Comparison of ENCODE assay signal across 7 mouse cellular contexts in genomic region chr7:28049476-28050409, GRCm38 (mm10). TPM values are rescaled to one million over a fixed set of nuclear protein-coding genes. Genes with fewer than 3 reads are reported as not detected.
A peak's percentile ranks its signal among the peaks of the same experiment; 100 is the strongest.
DNase-seq lines count a peak whose midpoint lies in the region; ATAC-seq and TF ChIP-seq lines count a peak whose summit lies in the region.

TSS of gene Psmc4 (minus strand) at chr7:28050101.

- H3K9ac ChIP-seq in intestine, postnatal 0 days (ENCODE audit: low read depth, low read length): peak within 1 kb of the TSS; percentile 82
- H3K9ac ChIP-seq in midbrain, embryonic 12.5 days (replicated peaks): peak within 1 kb of the TSS; percentile 79

- no peaks in the 10 kb centered on the region for H3K27me3 ChIP-seq in embryonic facial prominence, embryonic 10.5 days (replicated peaks; ENCODE audit: low read depth, poor library complexity, severe bottlenecking)
- no peaks in the 10 kb centered on the region for H3K27me3 ChIP-seq in intestine, postnatal 0 days (replicated peaks; ENCODE audit: control insufficient read depth, insufficient read depth, low read length)
- H3K27me3 ChIP-seq in midbrain, embryonic 12.5 days: 0 out of 2 replicates have a peak, but pooled peaks cover 3% of the 10 kb centered on the region
- H3K27me3 ChIP-seq in small intestine, adult 2 months (ENCODE audit: control insufficient read depth, insufficient read depth, low read length): no peaks in the 10 kb centered on the region

- intact Hi-C loops in left cerebral cortex, postnatal 4 days (cut with DNase I): loop anchor here (5.0 kb wide), 1 partner anchor 118 kb away; the partner anchor contains the start of gene Fbl

- peak within 1 kb of the TSS; percentile 88 for H3K27ac ChIP-seq in embryonic facial prominence, embryonic 10.5 days (replicated peaks)
- H3K27ac ChIP-seq in intestine, postnatal 0 days (ENCODE audit: low read depth, low read length): peak within 1 kb of the TSS; percentile 47; the same call in 1 of the 2 replicates
- no peak within 1 kb of the TSS for H3K27ac ChIP-seq in midbrain, embryonic 12.5 days (replicated peaks)
- no peak within 1 kb of the TSS for H3K27ac ChIP-seq in small intestine, adult 2 months (ENCODE audit: insufficient read depth, low read depth, low read length)

- WGBS in embryonic facial prominence, embryonic 10.5 days: under 1% methylated on average over 52 of the region's 52 CpGs
- under 1% methylated on average over 52 of the region's 52 CpGs for WGBS in intestine, postnatal 0 days
- under 1% methylated on average over 52 of the region's 52 CpGs for WGBS in midbrain, embryonic 12.5 days
- under 1% methylated on average over 52 of the region's 52 CpGs for WGBS in small intestine, adult 2 months

- H3K4me3 ChIP-seq in embryonic facial prominence, embryonic 10.5 days: peak within 1 kb of the TSS; percentile 88
- H3K4me3 ChIP-seq in intestine, postnatal 0 days (ENCODE audit: low read depth, low read length): peak within 1 kb of the TSS; percentile 79
- H3K4me3 ChIP-seq in midbrain, embryonic 12.5 days: peak within 1 kb of the TSS; percentile 70
- H3K4me3 ChIP-seq in small intestine, adult 2 months (ENCODE audit: low read depth, low read length): peak within 1 kb of the TSS; percentile 85

- peak; percentile 97 for DNase-seq in adrenal gland, postnatal 10 days
- DNase-seq in embryonic facial prominence, embryonic 10.5 days (ENCODE audit: low spot score): peak; percentile 98
- peak; percentile 77 for DNase-seq in gonadal fat pad, adult 2 months (ENCODE audit: low read depth)
- peak; percentile 99 for DNase-seq in left cerebral cortex, postnatal 4 days

- peak within 1 kb of the TSS; percentile 64 for H3K4me2 ChIP-seq in intestine, postnatal 0 days (replicated peaks; ENCODE audit: low read depth)
- peak within 1 kb of the TSS; percentile 92 for H3K4me2 ChIP-seq in midbrain, embryonic 12.5 days (replicated peaks)

- H3K4me1 ChIP-seq in embryonic facial prominence, embryonic 10.5 days: peaks cover 13% of the 10 kb centered on the region
- no peaks in the 10 kb centered on the region for H3K4me1 ChIP-seq in intestine, postnatal 0 days (replicated peaks; ENCODE audit: control insufficient read depth, insufficient read depth, low read length)
- peaks cover 10% of the 10 kb centered on the region for H3K4me1 ChIP-seq in midbrain, embryonic 12.5 days
- H3K4me1 ChIP-seq in small intestine, adult 2 months (ENCODE audit: control insufficient read depth, insufficient read depth, insufficient read length, low read length): no peaks in the 10 kb centered on the region; the same call in 1 of the 2 replicates

- no peaks in the 10 kb centered on the region for H3K9me3 ChIP-seq in embryonic facial prominence, embryonic 10.5 days
- H3K9me3 ChIP-seq in intestine, postnatal 0 days (ENCODE audit: control insufficient read depth): no peaks in the 10 kb centered on the region
- no peaks in the 10 kb centered on the region for H3K9me3 ChIP-seq in midbrain, embryonic 12.5 days

- peaks cover 42% of the 10 kb centered on the region for H3K36me3 ChIP-seq in embryonic facial prominence, embryonic 10.5 days (replicated peaks)
- peaks cover 33% of the 10 kb centered on the region for H3K36me3 ChIP-seq in intestine, postnatal 0 days (ENCODE audit: control insufficient read depth, insufficient read depth)
- peaks cover 43% of the 10 kb centered on the region for H3K36me3 ChIP-seq in midbrain, embryonic 12.5 days
- H3K36me3 ChIP-seq in small intestine, adult 2 months (ENCODE audit: control insufficient read depth, insufficient read depth, low read length): peaks cover 33% of the 10 kb centered on the region

- TF ChIP-seq POLR2A in small intestine, adult 2 months (IDR thresholded peaks at IDR 0.05; ENCODE audit: low read depth, low read length): peak; percentile 76

- peak; percentile 96 for ATAC-seq in intestine, postnatal 0 days
- ATAC-seq in midbrain, embryonic 12.5 days (ENCODE audit: low FRiP score, low read depth): peak; percentile 97

- peak; percentile 91 for TF ChIP-seq CTCF in intestine, postnatal 0 days (IDR thresholded peaks at IDR 0.05; ENCODE audit: low read depth)
- peak; percentile 82 for TF ChIP-seq CTCF in small intestine, adult 2 months (IDR thresholded peaks at IDR 0.05; ENCODE audit: extremely low read depth, insufficient read length, insufficient replicate concordance, low read depth, low read length)

RNA-seq across cellular contexts. Expression of gene Psmc4, which starts in this region (rescaled TPM):
- total RNA-seq in adrenal gland, postnatal 10 days (2021): 100 to 1,000 TPM; 137 to 148 TPM
- 416 and 431 TPM in 2 replicates for polyA plus RNA-seq in embryonic facial prominence, embryonic 10.5 days (2016; fragmentation: Nextera tagmentation; extraction: Ambion mirVana)
- 128 and 143 TPM in 2 replicates for polyA plus RNA-seq in gonadal fat pad, adult 2 months (2012; rRNA removed)
- polyA plus RNA-seq in intestine, postnatal 0 days (2015; fragmentation: Nextera tagmentation; extraction: Ambion mirVana): 149 and 155 TPM in 2 replicates
- 100 to 1,000 TPM; 139 to 142 TPM for total RNA-seq in left cerebral cortex, postnatal 4 days (2021)
- polyA plus RNA-seq in midbrain, embryonic 12.5 days (2016; fragmentation: Nextera tagmentation; extraction: Ambion mirVana): 355 TPM in 2 replicates
- 51.2 and 74.1 TPM in 2 replicates for polyA plus RNA-seq in small intestine, adult 2 months (2012; rRNA removed)

Comparison
In these comparisons a context has a peak if more than half of its experiments do, and no peak if none do; other contexts are left out.
1. H3K27ac ChIP-seq: peak in embryonic facial prominence, embryonic 10.5 days (single experiment) and intestine, postnatal 0 days (single experiment); none in midbrain, embryonic 12.5 days (single experiment) and small intestine, adult 2 months (single experiment).
2. Peak in every context shown above with its lines, with median percentiles within 50 percentile points of each other: DNase-seq and H3K4me3 ChIP-seq.